Mouse (Mus musculus) hindbrain, embryonic 16.5 days (tissue): ENCODE results near the gene Slc9a9. TPM values are rescaled to one million over a fixed set of nuclear protein-coding genes. Genes with fewer than 3 reads are reported as not detected.

Source experiments
- ATAC-seq: fragments of 200-750 bp; cut with Nextera tagmentation; 2 replicates; pipeline ENCODE4 v1.8.0; 2017; ENCODE audit warnings: moderate TSS enrichment, moderate library complexity
- H3K27ac ChIP-seq: fragments of 300-500 bp; sonication (generic); 2 replicates; pipeline ENCODE4 v1.5.1; 2014; ENCODE audit warnings: low read depth, mild to moderate bottlenecking, control low read depth, low read length, moderate library complexity
- H3K27me3 ChIP-seq: fragments of 300-500 bp; sonication (generic); replicated peaks from 2 replicates; pipeline ENCODE4 v1.6.1; 2014; ENCODE audit warnings: low read length; ENCODE audit not compliant: control insufficient read depth, insufficient read depth
- H3K36me3 ChIP-seq: fragments of 300-500 bp; sonication (generic); 2 replicates; pipeline ENCODE4 v1.6.1; 2014; ENCODE audit warnings: mild to moderate bottlenecking, low read length, moderate library complexity, mixed read lengths; ENCODE audit not compliant: control insufficient read depth, insufficient read depth
- H3K4me1 ChIP-seq: fragments of 300-500 bp; sonication (generic); 2 replicates; pipeline ENCODE4 v1.6.1; 2014; ENCODE audit warnings: low read depth, low read length; ENCODE audit not compliant: control insufficient read depth, insufficient read depth
- H3K4me2 ChIP-seq: fragments of 300-500 bp; sonication (generic); 2 replicates; pipeline ENCODE4 v1.6.1; 2014; ENCODE audit warnings: mild to moderate bottlenecking, low read length, control low read depth, moderate library complexity
- H3K4me3 ChIP-seq: fragments of 300-500 bp; sonication (generic); 2 replicates; pipeline ENCODE4 v1.5.1; 2014; ENCODE audit warnings: mild to moderate bottlenecking, low read length, control low read depth, moderate library complexity
- H3K9ac ChIP-seq: fragments of 300-500 bp; sonication (generic); 2 replicates; pipeline ENCODE4 v1.6.1; 2014; ENCODE audit warnings: low read depth, mild to moderate bottlenecking, control low read depth, low read length, moderate library complexity
- H3K9me3 ChIP-seq: fragments of 300-500 bp; sonication (generic); 2 replicates; pipeline ENCODE4 v1.6.1; 2014; ENCODE audit warnings: mild to moderate bottlenecking, low read length, moderate library complexity; ENCODE audit not compliant: control insufficient read depth
- WGBS: fragments of 180-500 bp; shearing (Covaris S2); extraction: QIAGEN DNeasy Blood & Tissue Kit; methylation state at CpG from one replicate; pipeline ENCODE4 v1.1.7; 2014; 5-methylcytosine and 5-hydroxymethylcytosine counted together
- polyA plus RNA-seq: library from polyadenylated mRNA; unstranded; fragments of >200 nt; fragmentation: Nextera tagmentation; extraction: Ambion mirVana; gene quantifications from 2 replicates; pipeline ENCODE4 v1.2.1, GENCODE M21; 2015

Gene Slc9a9
- polyA plus RNA-seq, 1 experiment from 2014 or later = 6.9 TPM

DNA sequence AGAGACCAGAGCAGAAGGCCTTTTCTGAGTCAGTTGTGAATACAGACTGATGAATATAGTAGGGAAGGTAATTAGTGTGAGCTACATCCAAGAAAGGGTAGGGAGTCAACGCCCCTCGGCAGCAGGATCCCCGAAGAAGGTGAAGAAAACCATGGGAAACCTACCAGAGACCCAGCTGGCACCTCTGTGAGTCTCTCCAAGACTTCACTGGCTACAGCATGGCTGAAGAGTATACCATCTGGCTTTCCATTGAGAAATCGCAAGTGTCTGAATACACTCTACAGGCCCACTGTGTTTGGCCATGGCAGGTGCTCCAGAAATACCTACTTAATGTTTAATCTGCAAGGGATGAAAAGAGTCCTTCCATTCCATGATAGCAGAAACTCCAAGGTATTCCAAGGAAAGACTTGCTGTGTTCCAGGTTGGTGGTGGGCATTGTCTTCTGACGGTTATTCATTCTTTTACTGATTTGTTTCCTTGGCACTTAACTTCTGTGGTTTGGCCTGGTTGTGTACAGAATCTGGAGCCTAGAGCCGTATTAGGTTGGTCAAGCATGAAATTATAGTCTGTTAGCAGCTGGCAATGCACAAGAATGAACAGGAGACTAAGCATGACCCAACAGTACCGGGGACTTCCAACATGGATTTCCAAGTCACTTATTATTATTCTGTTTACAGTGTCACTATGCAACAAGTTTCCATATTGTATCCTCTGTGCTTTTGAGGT lies 491.0 kb downstream of the Slc9a9 start:
- 75% methylated on average over 7 of the region's 7 CpGs for WGBS
- H3K4me1 ChIP-seq = no peaks in the 10 kb centered on the region

DNA sequence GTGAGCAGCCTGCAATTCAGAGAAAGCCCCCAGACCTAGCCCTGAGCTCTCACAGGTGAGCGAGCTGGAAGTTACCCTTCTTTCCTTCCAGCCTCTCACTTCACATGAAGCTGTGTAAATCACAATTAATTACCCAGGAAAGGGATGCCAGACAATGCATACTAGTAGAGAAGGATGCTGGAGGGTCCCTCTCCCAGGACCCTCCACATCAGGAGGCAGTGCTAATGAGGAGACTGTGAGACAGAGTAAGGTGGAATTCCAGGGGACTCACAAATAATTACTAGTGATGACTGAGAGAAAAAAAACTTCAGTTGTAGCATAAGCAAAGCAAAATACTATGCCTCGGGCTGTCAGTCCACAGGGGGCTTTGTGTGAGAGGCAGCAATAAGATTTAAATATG lies 492.0 kb downstream of the Slc9a9 start:
- no peak overlapping the region for H3K27ac ChIP-seq
- WGBS = 71% methylated on average over 2 of the region's 2 CpGs
- no peaks in the 10 kb centered on the region for H3K4me1 ChIP-seq
- no peaks in the 10 kb centered on the region for H3K27me3 ChIP-seq
- H3K9ac ChIP-seq = no peak overlapping the region
- H3K36me3 ChIP-seq = no peaks in the 10 kb centered on the region
- peak; percentile 32; the same call in 1 of the 2 replicates for ATAC-seq
- no peak overlapping the region for H3K4me2 ChIP-seq
- no peak overlapping the region for H3K4me3 ChIP-seq
- H3K9me3 ChIP-seq = no peaks in the 10 kb centered on the region

More for the DNA sequence above, 491.0 kb downstream of the Slc9a9 start:
- Histone ChIP-seq H3K36me3 (no peaks in the 10 kb centered on the region), H3K27ac (no peak overlapping the region), H3K9ac (no peak overlapping the region), H3K4me2 (no peak overlapping the region), H3K4me3 (no peak overlapping the region), H3K9me3 (no peaks in the 10 kb centered on the region), H3K27me3 (no peaks in the 10 kb centered on the region)
- peak; percentile 77 for ATAC-seq

DNA sequence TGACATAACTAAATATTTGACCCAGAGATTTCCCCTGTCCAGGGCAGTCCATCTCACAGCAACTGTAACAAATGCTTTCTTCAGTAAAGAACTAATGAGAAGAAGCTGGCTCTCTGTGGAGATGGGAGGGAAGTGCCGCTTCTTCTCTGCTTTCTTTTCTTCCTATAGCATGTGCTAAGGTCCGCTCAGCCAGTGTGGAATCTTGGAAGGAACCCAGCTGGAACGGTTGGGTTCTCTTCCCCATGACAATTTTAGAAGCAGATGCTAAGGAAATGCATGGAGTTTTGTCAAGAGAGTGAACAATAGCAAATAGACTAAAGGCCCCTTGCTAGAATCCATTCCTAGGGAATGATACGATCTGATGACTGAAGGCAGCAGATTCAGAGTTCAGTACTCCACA lies 496.5 kb downstream of the Slc9a9 start:
- Histone ChIP-seq H3K4me3 (no peak overlapping the region), H3K9me3 (no peaks in the 10 kb centered on the region), H3K4me1 (peaks cover 4% of the 10 kb centered on the region; the same call in 1 of the 2 replicates), H3K36me3 (no peaks in the 10 kb centered on the region), H3K4me2 (no peak overlapping the region), H3K9ac (no peak overlapping the region), H3K27me3 (no peaks in the 10 kb centered on the region), H3K27ac (no peak overlapping the region)
- 69% methylated on average over 4 of the region's 4 CpGs for WGBS
- ATAC-seq = no peak

DNA sequence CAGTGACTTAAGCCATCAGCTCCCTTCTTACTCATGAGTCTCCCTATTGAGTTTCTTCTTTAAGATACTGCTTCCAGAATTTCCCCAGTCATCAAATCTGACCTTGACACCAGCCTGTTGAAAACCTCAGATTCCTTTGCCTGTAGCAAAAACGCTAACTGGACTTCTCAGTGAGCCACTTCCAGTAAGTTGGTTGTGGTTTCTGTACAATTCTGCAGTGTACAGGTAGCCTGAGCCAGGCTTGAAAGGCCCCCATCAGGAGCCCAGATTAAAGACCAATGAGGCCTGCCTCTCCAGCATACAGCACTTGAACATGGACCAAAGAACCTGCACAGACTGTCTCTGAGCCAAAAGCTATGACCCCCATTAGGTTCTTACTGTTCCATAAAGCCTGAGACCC lies 498.1 kb downstream of the Slc9a9 start:
- WGBS = 80% methylated on average over 1 of the region's 1 CpGs
- no peak for ATAC-seq
- Histone ChIP-seq H3K4me2 (no peak overlapping the region), H3K27ac (no peak overlapping the region), H3K36me3 (no peaks in the 10 kb centered on the region), H3K9me3 (no peaks in the 10 kb centered on the region), H3K27me3 (no peaks in the 10 kb centered on the region), H3K4me3 (no peak overlapping the region), H3K4me1 (peaks cover 4% of the 10 kb centered on the region; the same call in 1 of the 2 replicates), H3K9ac (no peak overlapping the region)

DNA sequence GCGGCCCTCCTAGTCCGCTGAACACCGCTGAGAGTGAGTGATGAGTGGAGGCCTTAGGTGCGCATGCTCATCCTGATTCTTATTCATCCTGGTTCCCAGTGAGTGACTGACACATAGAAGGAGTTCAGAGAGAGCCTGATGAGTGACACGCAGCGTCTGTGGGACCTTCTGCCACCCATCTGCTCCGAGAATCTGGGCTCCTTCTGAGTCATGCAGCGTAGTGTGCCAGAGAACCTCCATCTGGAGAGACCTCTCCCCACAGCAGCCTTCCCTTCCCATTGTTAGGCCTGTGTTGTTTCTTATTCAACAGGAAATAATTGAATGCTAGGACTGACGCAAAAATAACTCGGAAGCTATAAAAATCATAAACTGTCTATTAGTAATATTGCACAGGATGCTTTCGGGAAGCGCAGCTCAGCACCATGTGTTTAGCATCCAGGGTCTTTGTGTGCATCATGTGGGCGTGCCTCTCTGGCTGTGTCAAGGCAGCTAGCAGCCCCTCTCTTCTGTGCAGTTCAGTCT lies 498.8 kb downstream of the Slc9a9 start:
- Histone ChIP-seq H3K4me3 (no peak overlapping the region), H3K27me3 (no peaks in the 10 kb centered on the region), H3K36me3 (no peaks in the 10 kb centered on the region), H3K4me1 (peaks cover 4% of the 10 kb centered on the region; the same call in 1 of the 2 replicates), H3K4me2 (no peak overlapping the region), H3K27ac (peak overlapping the region; percentile 23; the same call in 1 of the 2 replicates), H3K9ac (no peak overlapping the region), H3K9me3 (no peaks in the 10 kb centered on the region)
- peak; percentile 81 for ATAC-seq
- WGBS = 71% methylated on average over 13 of the region's 13 CpGs

DNA sequence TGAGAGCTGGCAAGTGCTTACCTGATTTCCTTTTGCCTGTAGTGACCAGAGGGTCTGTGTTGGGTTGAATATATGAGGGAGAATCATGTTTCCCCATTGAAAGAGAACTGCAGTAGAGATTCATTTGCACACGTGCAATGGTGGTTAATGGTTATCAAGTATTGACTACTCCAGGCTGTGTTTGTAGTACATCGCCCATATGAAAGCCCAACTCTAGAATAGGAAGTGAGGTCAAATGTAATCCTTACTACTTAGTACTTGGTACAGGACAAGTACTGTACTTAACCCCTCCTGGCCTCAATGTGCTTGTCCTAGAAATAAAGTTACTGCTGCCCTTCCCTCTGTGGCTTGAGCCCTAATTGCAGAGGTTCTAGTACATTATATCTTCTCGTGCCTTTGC lies 508.5 kb downstream of the Slc9a9 start:
- no peaks in the 10 kb centered on the region for H3K27me3 ChIP-seq
- ATAC-seq = no peak
- no peak overlapping the region for H3K4me3 ChIP-seq
- H3K36me3 ChIP-seq = no peaks in the 10 kb centered on the region
- no peak overlapping the region for H3K4me2 ChIP-seq
- WGBS = 95% methylated on average over 3 of the region's 3 CpGs
- H3K27ac ChIP-seq = no peak overlapping the region
- H3K4me1 ChIP-seq = peaks cover 9% of the 10 kb centered on the region
- H3K9me3 ChIP-seq = no peaks in the 10 kb centered on the region
- H3K9ac ChIP-seq = no peak overlapping the region

DNA sequence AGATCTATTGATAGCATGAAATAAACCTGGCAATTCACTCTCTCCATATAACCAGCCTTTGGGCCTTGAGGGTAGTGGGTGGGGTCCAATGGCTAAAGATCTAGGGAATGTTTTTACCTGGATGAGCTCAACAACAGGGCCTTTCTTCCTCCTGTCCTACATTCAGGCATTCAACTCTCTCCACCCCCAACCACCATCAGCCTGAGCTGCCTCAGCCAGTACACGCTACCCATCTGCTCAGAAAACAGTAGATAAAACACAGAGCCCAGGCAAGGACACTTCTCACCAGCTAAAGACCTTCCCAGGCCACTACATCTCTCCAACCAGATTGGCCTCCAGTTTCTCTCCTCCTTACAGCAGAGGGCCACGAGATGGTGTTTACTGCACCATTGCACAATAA lies 510.3 kb downstream of the Slc9a9 start:
- H3K9me3 ChIP-seq = no peaks in the 10 kb centered on the region
- WGBS = 78% methylated on average over 2 of the region's 2 CpGs
- H3K27ac ChIP-seq = no peak overlapping the region
- no peak overlapping the region for H3K4me2 ChIP-seq
- H3K4me3 ChIP-seq = no peak overlapping the region
- H3K4me1 ChIP-seq = peaks cover 9% of the 10 kb centered on the region
- H3K27me3 ChIP-seq = no peaks in the 10 kb centered on the region
- H3K9ac ChIP-seq = no peak overlapping the region
- H3K36me3 ChIP-seq = no peaks in the 10 kb centered on the region
- no peak for ATAC-seq

DNA sequence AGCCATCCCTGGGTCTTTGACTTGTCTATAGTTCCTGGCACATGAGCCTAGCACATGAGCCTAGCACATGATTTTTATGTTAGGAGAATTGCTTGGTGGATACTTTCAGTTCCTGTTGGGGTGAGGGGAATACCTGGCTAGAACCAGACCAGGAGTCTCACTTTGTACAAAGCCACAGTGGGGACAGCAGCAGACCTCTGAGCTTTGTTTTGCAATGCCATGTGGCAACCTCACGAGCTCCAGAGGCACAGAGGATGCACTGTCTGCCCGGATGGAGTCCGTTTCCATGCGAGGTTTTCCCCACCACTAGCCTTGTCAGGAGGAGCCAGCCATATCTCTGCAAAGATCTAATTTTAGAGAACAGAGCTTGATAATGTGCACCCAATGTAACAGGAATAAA lies 510.9 kb downstream of the Slc9a9 start:
- no peak overlapping the region for H3K4me3 ChIP-seq
- WGBS = 72% methylated on average over 4 of the region's 4 CpGs
- H3K9ac ChIP-seq = no peak overlapping the region
- no peak overlapping the region for H3K27ac ChIP-seq
- no peaks in the 10 kb centered on the region for H3K27me3 ChIP-seq
- ATAC-seq = peak; percentile 28; the same call in 1 of the 2 replicates
- no peak overlapping the region for H3K4me2 ChIP-seq
- H3K4me1 ChIP-seq = peaks cover 9% of the 10 kb centered on the region
- H3K9me3 ChIP-seq = no peaks in the 10 kb centered on the region
- H3K36me3 ChIP-seq = no peaks in the 10 kb centered on the region

DNA sequence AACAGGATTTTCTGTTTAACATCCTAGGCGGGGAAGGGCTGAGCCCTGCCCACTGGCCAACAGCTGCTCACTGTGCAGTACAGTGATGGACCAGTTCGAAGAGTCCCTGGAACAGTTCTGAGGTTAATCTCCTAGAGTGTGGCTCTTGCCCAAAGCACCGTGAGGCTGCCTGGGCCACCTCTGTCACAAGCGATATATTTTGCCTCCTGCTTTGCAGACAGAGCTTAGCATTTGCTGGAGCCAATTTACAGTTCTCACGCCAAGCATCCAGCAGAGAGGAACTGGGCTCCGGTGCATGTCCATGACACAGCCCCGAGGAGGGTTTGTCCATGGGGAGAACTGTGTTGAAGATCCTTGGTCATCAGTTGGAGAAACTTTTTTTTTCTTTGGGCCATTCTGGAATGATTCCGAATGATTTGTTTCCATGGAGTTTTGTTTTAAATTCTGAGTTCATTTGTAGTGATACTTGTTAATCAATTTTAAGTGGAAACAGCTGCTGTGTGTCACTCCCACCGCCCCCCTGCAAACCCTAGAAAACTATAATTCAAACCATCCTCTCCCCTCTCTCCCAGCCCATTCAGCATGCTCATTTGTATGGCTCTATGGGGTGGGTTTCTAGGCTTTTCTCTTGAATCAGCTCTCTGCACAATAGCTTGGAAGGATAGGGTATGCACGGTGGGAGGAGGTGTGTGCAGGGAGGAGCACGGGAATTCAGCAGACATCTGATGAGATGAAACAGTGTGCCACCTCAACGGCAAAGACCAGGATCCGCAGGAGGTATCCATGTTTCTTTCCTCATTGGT lies 511.7 kb downstream of the Slc9a9 start:
- ATAC-seq = peak; percentile 76
- Histone ChIP-seq H3K36me3 (no peaks in the 10 kb centered on the region), H3K27me3 (no peaks in the 10 kb centered on the region), H3K4me2 (no peak overlapping the region), H3K9ac (no peak overlapping the region), H3K4me3 (no peak overlapping the region), H3K4me1 (peaks cover 9% of the 10 kb centered on the region), H3K9me3 (no peaks in the 10 kb centered on the region), H3K27ac (no peak overlapping the region)
- whole genome bisulfite sequencing = 35% methylated on average over 13 of the region's 13 CpGs
